Mouse (Mus musculus) embryonic fibroblast, embryonic 13.5 days (primary cell): ENCODE results near the gene Gna11. TPM values are rescaled to one million over a fixed set of nuclear protein-coding genes. Genes with fewer than 3 reads are reported as not detected.

Experiments
- H3K27ac ChIP-seq: 2 replicates; pipeline ENCODE4 v1.5.1; 2012; ENCODE audit warnings: low read length, control low read depth, inconsistent platforms; ENCODE audit not compliant: insufficient read depth
- H3K4me1 ChIP-seq: 2 replicates; pipeline ENCODE4 v1.6.1; 2011; ENCODE audit warnings: low read length; ENCODE audit not compliant: control insufficient read depth, insufficient read depth
- H3K4me3 ChIP-seq: 2 replicates; pipeline ENCODE4 v1.5.1; 2011; ENCODE audit warnings: mild to moderate bottlenecking, control low read depth, low read length; ENCODE audit not compliant: insufficient read depth
- CTCF ChIP-seq: IDR thresholded peaks from 2 replicates; pipeline ENCODE4 v1.5.1; 2011; ENCODE audit warnings: mild to moderate bottlenecking, control low read depth, low read length, moderate library complexity, borderline replicate concordance; ENCODE audit not compliant: insufficient read depth
- POLR2A ChIP-seq: IDR thresholded peaks from 2 replicates; pipeline ENCODE4 v1.6.1; 2011; ENCODE audit warnings: low read depth, mild to moderate bottlenecking, control low read depth, low read length, moderate library complexity
- polyA plus RNA-seq: library from polyadenylated mRNA; stranded (reverse); fragments of >200 nt; gene quantifications from 2 replicates; pipeline ENCODE4 v1.2.4, GENCODE M21; 2011; ENCODE audit warnings: low read depth; ENCODE audit not compliant: missing spikeins, insufficient read length

The Gna11 gene
- polyA plus RNA-seq, 1 experiment, result 66.3 TPM

DNA sequence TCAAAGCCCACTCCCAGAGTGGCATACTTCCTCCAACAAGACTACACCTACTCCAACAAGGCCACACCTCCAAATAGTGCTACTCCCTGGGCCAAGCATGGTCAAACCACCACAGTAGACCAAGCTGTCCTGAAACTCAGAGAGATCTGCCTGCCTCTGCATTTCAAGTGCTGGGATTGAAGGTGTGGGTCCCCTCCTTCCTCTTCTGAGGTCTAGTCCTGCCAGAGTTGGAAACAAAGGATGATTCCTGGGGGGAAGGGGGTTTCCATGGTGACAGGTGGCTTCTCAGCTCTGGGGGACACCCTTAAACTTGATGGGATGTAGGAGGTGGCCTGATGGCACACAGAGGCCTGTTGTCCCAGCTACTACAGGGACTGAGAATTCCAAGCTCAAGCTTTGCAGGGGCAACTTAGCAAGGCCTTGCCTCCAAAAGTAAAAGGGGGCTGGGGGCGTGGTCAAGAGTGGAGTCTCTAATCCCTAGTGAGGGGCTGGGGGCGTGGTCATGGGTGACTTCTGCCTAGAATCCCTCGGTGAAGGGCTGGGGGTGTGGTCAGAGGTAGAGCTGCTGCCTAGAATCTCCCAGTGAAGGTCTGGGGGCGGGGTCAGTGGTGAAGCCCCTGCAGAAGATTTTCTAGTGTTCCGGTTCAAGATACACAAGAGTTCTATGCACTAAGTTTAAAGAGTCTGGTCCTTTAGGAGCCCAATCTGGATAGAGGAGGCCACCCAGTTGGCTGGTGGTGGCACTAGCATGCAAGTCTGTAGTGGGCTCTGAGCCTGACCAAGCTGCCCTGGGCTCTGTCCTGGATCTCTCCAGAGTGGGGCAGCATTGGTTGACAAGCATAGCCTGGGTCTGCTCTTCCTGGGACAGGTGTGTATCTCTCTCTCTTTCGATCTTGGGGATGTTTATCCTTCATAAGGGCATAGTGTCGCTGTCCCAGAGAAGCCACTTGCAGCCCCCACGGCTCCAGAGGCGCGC, 29.4 kb upstream of the Gna11 start, which contains the start of gene Tle2:
Tle2 (plus strand) TSS at position 481 of the 976 bp plus-strand sequence.
- peak within 1 kb of the TSS; percentile 66 for H3K4me3 ChIP-seq
- no peaks in the 10 kb centered on the region; the same call in 1 of the 2 replicates for H3K4me1 ChIP-seq
- TF ChIP-seq POLR2A (no peak), CTCF (no peak)
- no peak within 1 kb of the TSS for H3K27ac ChIP-seq

GRCm38 (mm10) chr10:81572975-81573374, 28.0 kb upstream of the Gna11 start:
- Histone ChIP-seq H3K27ac (no peak overlapping the region), H3K4me1 (peaks cover 3% of the 10 kb centered on the region; the same call in 1 of the 2 replicates), H3K4me3 (no peak overlapping the region)
- TF ChIP-seq POLR2A, result no peak
- no peak for TF ChIP-seq CTCF

DNA sequence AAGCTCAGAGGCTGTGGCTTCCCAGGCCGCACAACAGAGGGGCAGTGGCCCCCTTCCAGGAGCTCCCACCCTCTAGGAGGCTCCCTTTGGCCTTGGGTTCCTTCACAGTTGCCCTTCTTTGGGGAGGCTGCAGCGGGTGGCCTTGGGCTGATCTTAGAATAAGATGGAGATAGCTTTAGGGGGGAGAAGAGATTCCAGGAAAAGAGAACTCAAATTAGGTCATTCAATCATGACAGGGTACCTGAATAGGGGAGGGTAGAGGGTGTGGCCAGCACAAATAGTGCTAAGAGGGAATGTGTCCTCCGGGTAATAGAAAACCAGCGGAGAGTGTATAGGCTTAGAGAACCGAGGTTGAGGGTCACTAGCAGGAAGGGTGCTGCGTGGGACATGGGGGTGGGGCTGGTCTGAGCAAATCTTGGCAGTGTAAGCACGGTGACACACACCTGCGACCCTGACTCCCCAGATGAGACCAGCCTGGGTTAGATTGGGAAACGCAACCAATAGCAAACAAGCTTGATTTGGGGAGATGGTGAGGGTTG, 27.2 kb upstream of the Gna11 start:
- Histone ChIP-seq H3K4me1 (peaks cover 3% of the 10 kb centered on the region; the same call in 1 of the 2 replicates), H3K27ac (no peak overlapping the region), H3K4me3 (peak overlapping the region; percentile 21)
- TF ChIP-seq CTCF (no peak), POLR2A (no peak)

- Histone ChIP-seq H3K27ac (peak overlapping the region; percentile 78), H3K4me3 (peak overlapping the region; percentile 62), H3K4me1 (peaks cover 3% of the 10 kb centered on the region; the same call in 1 of the 2 replicates)
- no peak for TF ChIP-seq CTCF
- TF ChIP-seq POLR2A, result no peak
These were observed 26.5 kb upstream of the Gna11 start for GRCm38 (mm10) chr10:81571501-81571876.

DNA sequence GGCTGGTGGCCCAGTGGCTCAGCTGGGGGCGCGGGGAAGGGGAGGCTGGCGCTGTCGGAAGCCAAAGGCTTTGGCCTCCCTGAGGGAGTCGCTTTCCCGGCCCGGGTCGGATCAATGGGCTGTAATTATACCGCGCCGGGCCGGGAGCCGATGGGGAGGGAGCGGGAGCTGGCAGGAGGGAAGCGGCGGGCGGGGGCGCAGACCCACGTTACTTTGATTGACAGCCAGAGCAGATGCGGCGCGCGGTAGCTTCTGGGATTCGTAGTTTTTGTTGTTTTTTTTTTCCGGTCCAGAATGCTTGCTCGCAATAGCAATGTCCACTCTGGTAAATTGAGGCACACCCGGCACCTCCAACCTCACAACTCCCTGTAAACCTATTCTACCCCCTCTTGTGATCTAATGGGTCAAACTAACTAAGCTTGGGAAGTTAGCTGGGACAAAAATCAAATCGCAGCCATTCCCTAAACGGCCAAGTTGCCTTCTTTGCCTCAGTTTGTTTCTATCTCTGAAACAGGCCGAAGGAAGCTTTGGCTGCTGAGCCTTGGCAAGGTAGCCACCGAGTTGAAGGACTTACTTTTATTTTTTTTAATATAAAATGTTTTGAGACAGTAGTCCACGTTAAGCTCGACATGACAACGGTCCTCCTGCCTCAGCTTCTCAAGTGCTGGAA, 26.0 kb upstream of the Gna11 start:
- Histone ChIP-seq H3K4me3 (peak overlapping the region; percentile 62), H3K27ac (peak overlapping the region; percentile 78), H3K4me1 (peaks cover 3% of the 10 kb centered on the region; the same call in 1 of the 2 replicates)
- TF ChIP-seq POLR2A, result peak; percentile 26; the same call in 1 of the 2 replicates
- TF ChIP-seq CTCF, result no peak

GRCm38 (mm10) chr10:81570238-81570800, 25.3 kb upstream of the Gna11 start:
- Histone ChIP-seq H3K27ac (no peak overlapping the region), H3K4me3 (peak overlapping the region; percentile 21; the same call in 1 of the 2 replicates), H3K4me1 (peaks cover 3% of the 10 kb centered on the region; the same call in 1 of the 2 replicates)
- TF ChIP-seq CTCF, result no peak

DNA sequence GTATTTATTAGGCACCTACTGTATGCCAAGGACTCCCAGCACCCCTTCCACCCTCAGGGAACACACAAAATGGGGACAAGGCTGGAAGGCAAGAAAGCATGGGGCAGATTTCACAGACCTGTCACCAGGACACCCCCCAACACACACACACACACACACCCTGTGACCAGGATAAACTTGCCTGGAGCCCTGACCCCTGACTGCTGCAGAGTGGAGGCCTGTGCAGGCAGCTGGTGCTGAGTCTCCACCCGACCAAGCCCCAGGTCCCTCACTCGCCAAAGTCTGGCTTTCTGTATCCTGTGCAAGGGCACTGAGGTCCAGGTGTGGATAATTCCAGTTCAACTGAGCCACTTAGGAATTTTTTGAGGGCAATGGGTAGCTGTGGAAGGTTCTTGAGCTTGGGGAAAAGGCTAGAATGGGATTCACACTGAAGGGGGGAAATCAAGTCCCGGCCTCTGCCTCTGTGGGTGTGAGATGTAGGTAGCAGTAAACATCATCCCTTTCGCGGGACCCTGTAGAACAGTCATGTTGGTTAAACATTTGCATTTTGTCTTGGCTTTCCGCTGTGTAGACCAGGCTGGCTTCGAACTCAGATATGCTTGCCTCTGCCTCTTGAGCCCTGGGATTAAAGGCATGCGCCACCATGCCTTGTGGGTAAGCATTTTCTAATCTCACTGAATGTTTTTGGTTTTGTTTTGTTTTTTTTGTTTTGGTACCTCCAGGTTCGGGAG, 24.7 kb upstream of the Gna11 start:
- no peak overlapping the region for H3K4me3 ChIP-seq
- no peak overlapping the region for H3K27ac ChIP-seq
- peaks cover 3% of the 10 kb centered on the region; the same call in 1 of the 2 replicates for H3K4me1 ChIP-seq
- TF ChIP-seq POLR2A, result no peak
- no peak for TF ChIP-seq CTCF

GRCm38 (mm10) chr10:81568381-81569191, 23.6 kb upstream of the Gna11 start:
- no peak overlapping the region for H3K27ac ChIP-seq
- no peak overlapping the region for H3K4me3 ChIP-seq
- TF ChIP-seq POLR2A (no peak), CTCF (no peak)
- peaks cover 3% of the 10 kb centered on the region; the same call in 1 of the 2 replicates for H3K4me1 ChIP-seq
